Mouse (Mus musculus): ENCODE measurements at regions not wholly inside any gene's neighbourhood (a gene's known extent, or its start where the extent isn't known, plus 50 kb on each side); places are given as distances from the start of the nearest gene placed in this dataset.

DNA sequence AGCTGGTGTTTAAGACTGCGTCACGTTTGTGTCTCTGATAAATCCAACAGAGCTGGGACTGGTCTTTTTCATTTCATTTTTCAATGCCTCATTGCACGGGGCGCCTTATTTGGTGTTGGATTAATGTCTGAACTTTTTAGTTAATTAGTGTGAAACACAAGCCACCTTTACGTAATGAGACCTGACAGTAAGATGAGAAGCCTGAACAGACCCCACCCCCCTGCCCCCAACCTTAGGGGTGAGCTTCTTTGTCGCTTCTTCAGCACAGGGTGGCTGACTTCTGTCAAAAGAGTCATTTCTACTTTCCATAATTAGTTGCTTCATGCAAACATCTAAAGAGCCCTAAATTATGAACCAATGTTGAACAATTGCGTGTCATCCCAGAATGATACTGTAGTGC lies 76.6 kb upstream of the Tut7 start:
- 79% methylated on average over 7 of the region's 7 CpGs for WGBS (ENCODE audit: insufficient replicate concordance)
- no peaks in the 10 kb centered on the region for H3K36me3 ChIP-seq
- no peak overlapping the region for H3K4me3 ChIP-seq (replicated peaks)
- H3K27me3 ChIP-seq: no peaks in the 10 kb centered on the region
- no peak for DNase-seq
- no peak for ATAC-seq (ENCODE audit: low read depth)
- no peak overlapping the region for H3K4me2 ChIP-seq
- H3K9me3 ChIP-seq (replicated peaks): no peaks in the 10 kb centered on the region
- H3K4me1 ChIP-seq (replicated peaks): peaks cover 17% of the 10 kb centered on the region
- H3K27ac ChIP-seq: no peak overlapping the region
- no peak overlapping the region for H3K9ac ChIP-seq

GRCm38 (mm10) chr13:59895754-59896153 lies 72.8 kb upstream of the Tut7 start:
- no peak overlapping the region for H3K27ac ChIP-seq
- H3K4me3 ChIP-seq (replicated peaks): no peak overlapping the region
- 32% methylated on average over 2 of the region's 2 CpGs for WGBS (ENCODE audit: insufficient replicate concordance)
- DNase-seq: peak; percentile 24
- H3K4me1 ChIP-seq (replicated peaks): peaks cover 43% of the 10 kb centered on the region
- peak; percentile 83 for ATAC-seq (ENCODE audit: low read depth)
- no peaks in the 10 kb centered on the region for H3K36me3 ChIP-seq
- no peaks in the 10 kb centered on the region for H3K9me3 ChIP-seq (replicated peaks)
- no peak overlapping the region for H3K4me2 ChIP-seq
- no peak overlapping the region for H3K9ac ChIP-seq
- no peaks in the 10 kb centered on the region for H3K27me3 ChIP-seq

- Histone ChIP-seq H3K27ac (no peak overlapping the region), H3K4me3 (replicated peaks) (no peak overlapping the region), H3K9ac (no peak overlapping the region), H3K4me1 (replicated peaks) (peaks cover 57% of the 10 kb centered on the region), H3K9me3 (replicated peaks) (no peaks in the 10 kb centered on the region), H3K4me2 (no peak overlapping the region), H3K27me3 (no peaks in the 10 kb centered on the region), H3K36me3 (no peaks in the 10 kb centered on the region)
- DNase-seq: no peak
- WGBS (ENCODE audit: insufficient replicate concordance): 69% methylated on average over 5 of the region's 5 CpGs
- no peak for ATAC-seq (ENCODE audit: low read depth)
Measured at GRCm38 (mm10) chr13:59894094-59894493, 71.1 kb upstream of the Tut7 start.

DNA sequence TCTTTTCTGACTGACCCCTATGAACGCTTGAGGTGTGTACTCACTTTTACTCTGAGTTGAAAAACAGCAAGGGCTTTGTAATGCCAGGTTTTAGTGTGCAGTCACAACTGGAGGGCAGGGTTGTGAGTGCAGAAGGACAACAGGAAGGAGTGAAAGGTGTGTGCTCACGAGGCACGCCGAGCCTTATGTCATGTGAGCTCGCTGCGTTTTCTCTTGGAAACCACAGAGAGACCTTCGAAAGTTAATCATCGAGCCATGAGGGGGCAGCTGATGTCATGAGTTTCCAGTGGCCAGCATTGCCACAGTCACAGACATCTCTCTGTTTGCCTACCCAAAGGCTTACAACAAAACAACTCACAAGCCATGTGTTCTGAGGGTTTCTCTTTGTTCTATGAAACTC lies 70.0 kb upstream of the Tut7 start:
- Histone ChIP-seq H3K4me3 (replicated peaks) (no peak overlapping the region), H3K4me1 (replicated peaks) (peaks cover 67% of the 10 kb centered on the region), H3K4me2 (no peak overlapping the region), H3K9me3 (replicated peaks) (no peaks in the 10 kb centered on the region), H3K27me3 (no peaks in the 10 kb centered on the region), H3K9ac (no peak overlapping the region), H3K27ac (no peak overlapping the region), H3K36me3 (no peaks in the 10 kb centered on the region)
- ATAC-seq (ENCODE audit: low read depth): no peak
- WGBS (ENCODE audit: insufficient replicate concordance): 46% methylated on average over 8 of the region's 8 CpGs
- DNase-seq: no peak

- Histone ChIP-seq H3K36me3 (no peaks in the 10 kb centered on the region), H3K4me1 (replicated peaks) (peaks cover 72% of the 10 kb centered on the region), H3K4me2 (peak overlapping the region; percentile 35), H3K9me3 (replicated peaks) (no peaks in the 10 kb centered on the region), H3K9ac (no peak overlapping the region), H3K4me3 (replicated peaks) (no peak overlapping the region), H3K27ac (peak overlapping the region; percentile 0; the same call in 1 of the 2 replicates), H3K27me3 (no peaks in the 10 kb centered on the region)
- WGBS (ENCODE audit: insufficient replicate concordance): 55% methylated on average over 9 of the region's 9 CpGs
- no peak for DNase-seq
- ATAC-seq (ENCODE audit: low read depth): no peak
Measured at GRCm38 (mm10) chr13:59892340-59892739, 69.4 kb upstream of the Tut7 start.

DNA sequence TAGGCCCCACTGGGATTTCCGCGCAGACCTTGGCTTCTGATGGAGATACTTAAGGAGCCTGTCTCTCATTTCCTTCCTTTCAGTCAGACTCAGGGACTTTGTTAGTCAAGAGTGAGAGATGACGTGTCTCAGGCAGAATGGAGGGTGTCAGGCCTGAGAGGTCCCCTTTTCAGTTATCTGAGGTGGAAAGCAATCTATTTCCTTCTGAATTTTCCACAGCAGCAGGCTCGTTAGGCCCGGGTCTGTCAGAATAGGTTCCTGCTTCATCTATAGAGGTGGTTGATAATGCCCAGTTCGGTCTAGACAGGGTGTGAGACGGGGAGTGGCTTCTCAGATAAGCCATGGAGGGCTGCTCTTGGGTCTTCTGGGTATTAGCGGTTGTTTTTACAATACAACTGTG lies 68.8 kb upstream of the Tut7 start:
- no peak overlapping the region for H3K4me3 ChIP-seq (replicated peaks)
- no peak overlapping the region for H3K9ac ChIP-seq
- H3K4me1 ChIP-seq (replicated peaks): peaks cover 72% of the 10 kb centered on the region
- DNase-seq (peak; percentile 35), ATAC-seq (ENCODE audit: low read depth) (peak; percentile 84)
- H3K4me2 ChIP-seq: peak overlapping the region; percentile 35
- no peaks in the 10 kb centered on the region for H3K9me3 ChIP-seq (replicated peaks)
- peak overlapping the region; percentile 72; the same call in 1 of the 2 replicates for H3K27ac ChIP-seq
- H3K36me3 ChIP-seq: no peaks in the 10 kb centered on the region
- H3K27me3 ChIP-seq: no peaks in the 10 kb centered on the region
- WGBS (ENCODE audit: insufficient replicate concordance): 19% methylated on average over 8 of the region's 8 CpGs

DNA sequence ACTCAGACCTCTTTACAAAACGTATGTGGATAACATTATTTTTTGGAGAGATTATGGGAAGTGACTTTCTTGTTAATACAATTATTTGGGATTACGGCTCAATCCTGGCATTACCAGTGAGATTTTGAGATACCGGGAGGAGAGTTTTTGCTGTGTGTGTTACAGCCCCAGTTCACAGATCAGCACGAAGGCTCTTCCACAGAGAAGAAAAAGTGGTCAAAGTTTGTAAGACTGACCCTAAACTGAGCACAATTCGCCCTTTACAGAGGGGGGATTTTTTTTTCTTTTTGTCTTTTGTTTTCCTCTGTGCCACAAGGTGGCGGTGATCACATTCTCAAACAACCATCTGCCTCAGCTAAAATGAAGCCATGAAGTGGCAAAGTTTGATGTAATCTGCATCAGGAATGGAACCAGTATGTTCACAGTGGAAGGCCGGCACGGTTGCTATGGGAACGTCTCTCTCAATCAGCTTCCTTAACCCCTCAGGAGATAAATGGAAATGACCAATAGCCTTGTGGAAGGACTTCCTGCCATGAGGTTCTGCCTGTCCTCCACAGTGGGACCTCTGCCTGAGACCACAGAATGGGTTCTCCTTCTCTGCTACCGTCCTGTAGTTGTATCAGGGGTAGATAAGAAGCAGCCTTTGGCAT lies 66.6 kb upstream of the Tut7 start:
- Histone ChIP-seq H3K4me3 (replicated peaks) (no peak overlapping the region), H3K4me2 (no peak overlapping the region), H3K9ac (no peak overlapping the region), H3K36me3 (no peaks in the 10 kb centered on the region), H3K9me3 (replicated peaks) (no peaks in the 10 kb centered on the region), H3K27me3 (no peaks in the 10 kb centered on the region), H3K4me1 (replicated peaks) (peaks cover 55% of the 10 kb centered on the region), H3K27ac (no peak overlapping the region)
- ATAC-seq (ENCODE audit: low read depth) (no peak), DNase-seq (no peak)
- WGBS (ENCODE audit: insufficient replicate concordance): 18% methylated on average over 10 of the region's 10 CpGs

DNA sequence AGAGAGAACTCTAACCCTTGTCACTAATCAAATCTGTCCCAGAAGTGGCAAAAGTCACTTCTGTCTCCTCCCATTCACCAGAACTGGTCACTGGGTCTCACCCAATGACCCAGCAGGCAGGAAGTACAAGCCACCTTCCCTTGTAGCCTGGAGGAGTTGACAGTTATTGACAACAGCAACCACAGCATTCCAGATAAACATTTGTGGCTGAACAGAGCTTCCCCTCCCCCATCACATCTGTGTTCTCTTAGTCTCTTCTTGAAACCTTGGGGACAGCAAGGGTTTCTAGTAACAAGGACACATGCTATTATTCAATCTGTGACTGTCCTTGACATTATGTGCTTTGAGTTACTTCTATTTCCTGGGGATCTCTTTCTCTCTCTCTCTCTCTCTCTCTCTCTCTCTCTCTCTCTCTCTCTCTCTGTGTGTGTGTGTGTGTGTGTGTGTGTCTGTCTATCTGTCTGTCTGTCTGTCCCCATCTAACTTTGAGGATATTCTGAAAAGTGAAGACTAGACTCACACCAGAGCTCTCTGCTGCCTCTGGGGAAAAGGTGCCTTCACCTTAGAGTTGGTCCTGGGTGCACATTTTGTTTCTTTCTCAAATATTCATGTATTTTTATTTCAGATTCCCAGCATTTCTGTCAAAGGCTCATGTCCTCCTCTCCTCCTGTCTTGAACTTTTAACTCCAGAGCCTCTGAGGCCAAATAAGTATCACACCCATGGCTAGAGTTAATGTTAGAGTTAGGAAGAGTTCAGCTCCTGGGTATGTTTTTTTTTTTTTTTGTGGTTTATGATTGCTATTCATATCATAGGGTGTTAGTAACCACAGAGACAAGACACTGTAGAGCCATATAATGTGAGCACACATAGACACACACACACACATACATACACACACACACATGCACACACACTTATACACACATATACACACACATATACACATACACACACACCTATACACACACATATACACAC lies 65.4 kb upstream of the Tut7 start:
- DNase-seq: no peak
- Histone ChIP-seq H3K4me3 (replicated peaks) (no peak overlapping the region), H3K4me1 (replicated peaks) (peaks cover 55% of the 10 kb centered on the region), H3K9me3 (replicated peaks) (no peaks in the 10 kb centered on the region), H3K36me3 (no peaks in the 10 kb centered on the region), H3K27ac (peak overlapping the region; percentile 37), H3K4me2 (no peak overlapping the region), H3K27me3 (no peaks in the 10 kb centered on the region), H3K9ac (no peak overlapping the region)
- ATAC-seq (ENCODE audit: low read depth): no peak

DNA sequence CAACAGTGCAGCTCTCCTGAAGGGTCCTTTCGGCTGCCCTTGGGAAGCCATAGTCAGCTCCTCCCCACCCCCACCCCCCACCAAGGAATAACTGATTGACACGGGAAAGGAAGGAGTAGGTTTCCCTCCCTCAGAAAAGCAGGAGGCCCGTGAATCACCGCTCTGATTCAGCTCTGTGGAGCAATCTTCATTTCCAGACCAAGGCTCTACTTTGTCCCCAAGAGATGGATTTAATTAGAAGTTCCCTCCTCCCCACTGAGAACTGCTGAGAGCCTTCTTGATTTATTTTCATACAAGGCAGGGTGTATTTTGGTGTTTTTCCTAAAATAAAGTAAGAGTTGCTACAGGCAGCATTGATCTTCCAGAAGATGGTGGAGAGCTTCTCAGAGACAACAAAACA lies 64.4 kb upstream of the Tut7 start:
- ATAC-seq (ENCODE audit: low read depth) (no peak), DNase-seq (no peak)
- Histone ChIP-seq H3K4me1 (replicated peaks) (peaks cover 44% of the 10 kb centered on the region), H3K4me3 (replicated peaks) (no peak overlapping the region), H3K27me3 (no peaks in the 10 kb centered on the region), H3K36me3 (no peaks in the 10 kb centered on the region), H3K9ac (no peak overlapping the region), H3K4me2 (no peak overlapping the region), H3K9me3 (replicated peaks) (no peaks in the 10 kb centered on the region), H3K27ac (no peak overlapping the region)
- WGBS (ENCODE audit: insufficient replicate concordance): 59% methylated on average over 4 of the region's 4 CpGs

GRCm38 (mm10) chr13:59886572-59886971 lies 63.6 kb upstream of the Tut7 start:
- Histone ChIP-seq H3K36me3 (no peaks in the 10 kb centered on the region), H3K4me1 (replicated peaks) (peaks cover 37% of the 10 kb centered on the region), H3K27me3 (no peaks in the 10 kb centered on the region), H3K4me3 (replicated peaks) (no peak overlapping the region), H3K27ac (no peak overlapping the region), H3K4me2 (no peak overlapping the region), H3K9ac (no peak overlapping the region), H3K9me3 (replicated peaks) (no peaks in the 10 kb centered on the region)
- 47% methylated on average over 3 of the region's 3 CpGs for WGBS (ENCODE audit: insufficient replicate concordance)
- ATAC-seq (ENCODE audit: low read depth) (no peak), DNase-seq (no peak)

- DNase-seq: no peak
- H3K36me3 ChIP-seq: no peaks in the 10 kb centered on the region
Measured at GRCm38 (mm10) chr13:59881989-59882784, 59.2 kb upstream of the Tut7 start.

More at GRCm38 (mm10) chr13:59881989-59882784, 59.2 kb upstream of the Tut7 start:
- Histone ChIP-seq H3K27me3 (no peaks in the 10 kb centered on the region), H3K4me2 (no peak overlapping the region), H3K27ac (no peak overlapping the region), H3K4me1 (replicated peaks) (no peaks in the 10 kb centered on the region), H3K9ac (no peak overlapping the region), H3K9me3 (replicated peaks) (no peaks in the 10 kb centered on the region), H3K4me3 (replicated peaks) (no peak overlapping the region)
- ATAC-seq (ENCODE audit: low read depth): no peak
- WGBS (ENCODE audit: insufficient replicate concordance): 47% methylated on average over 12 of the region's 19 CpGs
